Mouse (Mus musculus) stomach, adult 2 months (tissue): ENCODE results near the gene Gm3286. TPM values are rescaled to one million over a fixed set of nuclear protein-coding genes. Genes with fewer than 3 reads are reported as not detected.

Experiments used
- polyA plus RNA-seq: library from polyadenylated mRNA; depleted of rRNA; stranded (reverse); fragments of >200 nt; gene quantifications from 2 replicates; pipeline ENCODE4 v1.2.3, GENCODE M21; 2012; rRNA removed

Gm3286 gene
- not detected in 2 replicates for polyA plus RNA-seq

DNA sequence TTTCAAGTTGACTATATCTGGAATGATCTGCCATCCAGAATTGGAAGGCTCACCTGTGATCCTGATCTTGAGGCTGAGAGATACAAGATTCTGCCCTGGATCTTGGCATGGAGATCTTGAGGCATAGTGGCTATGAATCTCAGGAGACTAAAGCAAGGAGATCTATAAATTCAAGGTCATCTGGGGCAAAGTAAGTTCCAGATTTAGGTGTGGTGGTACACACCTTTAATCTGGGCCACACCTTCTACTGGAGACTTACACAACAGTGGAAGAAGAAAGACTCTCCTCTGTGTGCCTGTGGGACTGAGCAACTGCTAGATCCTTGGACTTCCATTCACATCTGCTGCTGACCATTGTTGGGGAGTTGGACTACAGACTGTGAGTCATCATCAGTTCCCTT, at the start of gene Gm3286:
Gene Gm3286 (plus strand): TSS at position 301 of the 400 bp plus-strand sequence.

Other genes starting within 250 kb of the Gm3286 start
- gene Gm10424, start 238.0 kb upstream of the Gm3286 start, polyA plus RNA-seq, result not detected in 2 replicates
- not detected in 2 replicates for gene Gm3259, start 204.8 kb upstream of the Gm3286 start, polyA plus RNA-seq
- not detected in 2 replicates for gene D5Ertd577e, start 54.0 kb upstream of the Gm3286 start, polyA plus RNA-seq
- gene Gm7971, start 84.1 kb downstream of the Gm3286 start, polyA plus RNA-seq, result not detected in 2 replicates
- not detected in 2 replicates for gene Gm7978, start 225.4 kb downstream of the Gm3286 start, polyA plus RNA-seq
- not detected in 2 replicates for gene Gm7982, start 231.3 kb downstream of the Gm3286 start, polyA plus RNA-seq